Comparison of ENCODE assay signal across 8 mouse cellular contexts in the genomic region with DNA sequence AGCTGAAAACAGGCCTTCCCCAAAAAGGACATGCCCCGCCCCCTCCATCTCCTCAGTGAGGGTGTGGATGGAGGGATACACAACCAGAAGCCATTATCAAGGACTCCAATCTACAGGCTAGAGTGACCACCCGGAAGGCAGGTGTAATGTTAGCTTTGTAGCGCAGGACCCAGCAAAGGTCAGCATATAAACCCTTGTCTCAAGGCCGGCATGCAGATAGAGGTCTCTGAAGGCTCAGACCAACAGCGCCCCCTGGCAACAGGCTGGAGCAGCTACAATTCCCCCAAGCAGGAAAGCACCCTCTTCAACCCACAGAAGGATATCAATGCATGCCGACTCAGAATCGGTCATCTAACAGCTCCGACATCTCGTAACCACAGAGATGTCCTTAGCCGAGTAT.
DNase-seq lines count a peak whose midpoint lies in the region; ATAC-seq and TF ChIP-seq lines count a peak whose summit lies in the region.

No protein-coding gene starts in this region.

- no peaks in the 10 kb centered on the region for H3K27me3 ChIP-seq in liver, embryonic 14.5 days (ENCODE audit: control insufficient read depth, insufficient read depth, low read length)
- no peaks in the 10 kb centered on the region for H3K27me3 ChIP-seq in small intestine, adult 2 months (ENCODE audit: control insufficient read depth, insufficient read depth, low read length)

- H3K4me3 ChIP-seq in liver, embryonic 14.5 days (ENCODE audit: insufficient read depth in 1 of 2, low read depth in 2 of 2, low read length in 2 of 2) = no peak overlapping the region
- no peak overlapping the region for H3K4me3 ChIP-seq in small intestine, adult 2 months (ENCODE audit: low read depth, low read length)

- no peak overlapping the region for H3K9ac ChIP-seq in liver, embryonic 14.5 days (replicated peaks)

- no peak overlapping the region for H3K27ac ChIP-seq in liver, embryonic 14.5 days
- no peak overlapping the region for H3K27ac ChIP-seq in small intestine, adult 2 months (ENCODE audit: insufficient read depth, low read depth, low read length)

- peak; percentile 12 to 71 for DNase-seq in left cerebral cortex, postnatal 10 days (ENCODE audit: extremely low spot score in 1 of 2, low spot score in 2 of 2)
- DNase-seq in left cerebral cortex, adult 11 months (ENCODE audit: low spot score) = no peak
- peak; percentile 71 for DNase-seq in NIH3T3 (ENCODE audit: low read depth)
- DNase-seq in cerebellum, adult 11 months = peak; percentile 30
- peak; percentile 27 to 56 for DNase-seq in gastrocnemius, postnatal 4 days (ENCODE audit: low spot score in 2 of 2)
- peak in 2 of 3 experiments; percentile 7 to 18 for DNase-seq in liver, embryonic 14.5 days (ENCODE audit: low read depth in 3 of 3, low spot score in 3 of 3)

- no peaks in the 10 kb centered on the region for H3K4me1 ChIP-seq in liver, embryonic 14.5 days (replicated peaks; ENCODE audit: control insufficient read depth in 2 of 2, insufficient read depth in 2 of 2, low read length in 1 of 2)
- H3K4me1 ChIP-seq in small intestine, adult 2 months (ENCODE audit: control insufficient read depth, insufficient read depth, insufficient read length, low read length) = no peaks in the 10 kb centered on the region

- no peak for TF ChIP-seq EP300 in liver, embryonic 14.5 days (IDR thresholded peaks at IDR 0.05; ENCODE audit: low read depth)

- no peak overlapping the region for H3K4me2 ChIP-seq in liver, embryonic 14.5 days (ENCODE audit: low read depth)

- intact Hi-C loops in left cerebral cortex, postnatal 10 days (cut with DNase I) = no loop called here

- no peaks in the 10 kb centered on the region for H3K36me3 ChIP-seq in liver, embryonic 14.5 days (replicated peaks; ENCODE audit: control insufficient read depth, insufficient read depth, low read depth)
- H3K36me3 ChIP-seq in small intestine, adult 2 months (ENCODE audit: control insufficient read depth, insufficient read depth, low read length) = no peaks in the 10 kb centered on the region

- 41% methylated on average over 10 of the region's 10 CpGs for WGBS in liver, embryonic 14.5 days (ENCODE audit: insufficient replicate concordance)
- WGBS in small intestine, adult 2 months = 62% methylated on average over 10 of the region's 10 CpGs

- TF ChIP-seq POLR2A in small intestine, adult 2 months (IDR thresholded peaks at IDR 0.05; ENCODE audit: low read depth, low read length) = no peak

- peak; percentile 74 for TF ChIP-seq CTCF in liver, embryonic 14.5 days (IDR thresholded peaks at IDR 0.05; ENCODE audit: low read depth)
- peak; percentile 37; the same call in 1 of the 2 replicates for TF ChIP-seq CTCF in small intestine, adult 2 months (IDR thresholded peaks at IDR 0.05; ENCODE audit: extremely low read depth, insufficient read length, insufficient replicate concordance, low read depth, low read length)

- ATAC-seq in liver, embryonic 14.5 days (ENCODE audit: insufficient read depth) = no peak
- ATAC-seq in erythroblast, adult 5-6 weeks (replicated peaks; ENCODE audit: low FRiP score, poor library complexity, severe bottlenecking) = no peak

- no peaks in the 10 kb centered on the region for H3K9me3 ChIP-seq in liver, embryonic 14.5 days (ENCODE audit: control insufficient read depth, low read length)
